Mouse (Mus musculus): ENCODE measurements at regions not wholly inside any gene's neighbourhood (a gene's known extent, or its start where the extent isn't known, plus 50 kb on each side); places are given as distances from the start of the nearest gene placed in this dataset.

DNA sequence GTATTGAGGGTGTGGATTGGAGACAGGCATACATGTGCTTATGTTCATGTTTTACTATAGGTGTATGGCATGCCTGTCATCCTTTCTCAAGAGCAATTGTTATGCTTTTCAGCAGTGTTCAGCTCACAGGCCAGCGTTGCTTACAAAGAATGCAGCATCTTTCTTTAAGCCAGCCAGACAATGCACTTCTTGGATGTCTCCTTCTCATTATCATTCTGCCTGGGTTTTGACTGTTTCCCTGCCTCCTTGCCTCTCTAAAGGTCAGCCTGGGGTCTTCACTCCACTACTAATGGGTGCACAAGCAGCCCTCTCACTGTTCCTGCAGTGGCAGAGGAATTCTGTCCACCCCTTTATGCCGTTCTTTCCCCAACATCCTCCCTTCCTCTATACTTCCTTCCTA is 150.9 kb upstream of the Defb41 start:
- no peak for TF ChIP-seq CTCF (IDR thresholded peaks at IDR 0.05)
- no peak for TF ChIP-seq POLR2A (IDR thresholded peaks at IDR 0.05; ENCODE audit: insufficient read depth, low read depth, low read length)

Measured in heart, adult 2 months (tissue).